Mouse (Mus musculus): Measurements from ENCODE around the gene Crb2. TPM values are rescaled to one million over a fixed set of nuclear protein-coding genes. Genes with fewer than 3 reads are reported as not detected.

Gene Crb2
- polyA plus RNA-seq, 1 experiment from 2014 or later, result not detected

DNA sequence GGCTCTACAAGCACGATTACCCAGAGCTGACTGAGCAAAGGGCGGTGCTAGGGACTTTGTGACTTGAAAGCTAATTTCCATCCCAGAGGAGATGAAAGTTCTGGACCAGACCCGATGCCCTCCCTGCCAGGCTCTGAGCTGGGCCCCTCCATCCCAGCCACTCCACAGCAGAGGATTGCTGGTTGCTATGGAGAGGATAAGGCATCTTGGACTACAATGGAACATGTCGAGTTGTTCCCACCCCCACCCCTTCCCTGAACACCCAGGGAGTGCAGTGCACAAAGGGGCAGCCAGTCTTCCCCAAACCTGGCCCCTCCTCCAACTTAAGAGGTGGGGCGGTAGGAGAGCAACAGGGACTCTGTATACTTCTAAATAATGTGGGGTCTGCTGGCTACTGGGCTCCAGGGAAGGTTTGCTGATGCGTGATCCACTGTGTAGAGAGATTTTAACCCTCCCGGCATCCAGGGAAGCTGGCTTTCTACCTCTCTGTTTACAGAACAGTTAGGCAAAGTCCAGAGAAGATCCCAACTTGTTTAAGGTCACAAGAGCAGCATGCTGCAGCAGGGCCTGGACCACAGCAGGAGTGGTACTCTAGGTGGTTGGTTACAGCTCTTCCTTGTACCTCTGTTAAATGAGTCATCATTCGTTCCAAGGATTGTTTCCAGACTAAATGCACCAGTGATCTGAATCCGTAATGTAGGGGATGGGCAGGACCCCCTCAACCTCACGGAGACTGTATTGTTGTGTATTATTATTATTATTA lies 2.1 kb downstream of the Crb2 start:
- Histone ChIP-seq H3K79me2 (ENCODE audit: inconsistent target) (no peaks in the 10 kb centered on the region), H3K27ac (no peak overlapping the region), H3K36me3 (ENCODE audit: inconsistent target) (no peaks in the 10 kb centered on the region), H3K4me3 (ENCODE audit: inconsistent target) (no peak overlapping the region)
- WGBS (ENCODE audit: missing documents), result 83% methylated on average over 10 of the region's 10 CpGs

DNA sequence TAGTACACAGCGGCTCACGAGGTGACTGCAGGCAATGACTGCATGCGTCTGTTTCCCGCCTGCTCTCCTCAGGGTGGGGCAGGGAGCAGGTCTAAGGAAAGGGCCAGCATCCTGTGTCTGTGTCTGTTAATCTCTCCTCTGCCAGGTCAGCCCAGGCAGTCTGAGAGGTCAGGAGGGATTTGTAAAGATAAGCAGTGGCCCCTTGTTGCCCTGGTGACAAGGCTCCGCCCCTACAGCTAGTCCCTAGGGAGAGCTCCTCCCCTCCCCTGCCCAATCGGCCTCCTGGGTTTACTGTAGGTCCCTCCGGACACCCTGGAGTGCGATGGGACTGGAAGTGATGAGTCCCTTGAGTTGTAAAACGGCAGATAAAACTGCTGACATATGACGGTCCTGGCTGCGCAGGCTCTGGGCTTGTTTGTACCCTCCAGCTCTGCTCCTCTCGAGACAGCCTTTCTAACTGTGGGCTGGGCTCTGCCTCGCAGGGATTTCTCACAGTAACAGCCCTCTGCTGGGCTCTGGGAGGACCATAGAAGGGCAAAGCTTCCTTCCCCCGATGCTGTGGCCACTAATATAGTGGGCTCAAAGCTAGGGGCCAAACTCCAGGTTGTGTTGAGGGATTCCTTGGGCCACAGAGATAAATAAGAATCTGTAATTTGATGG lies 4.4 kb downstream of the Crb2 start:
- no peak overlapping the region for H3K27ac ChIP-seq
- H3K36me3 ChIP-seq (ENCODE audit: inconsistent target), result no peaks in the 10 kb centered on the region
- WGBS (ENCODE audit: missing documents), result 5% methylated on average over 14 of the region's 14 CpGs
- H3K79me2 ChIP-seq (ENCODE audit: inconsistent target), result no peaks in the 10 kb centered on the region
- no peak overlapping the region for H3K4me3 ChIP-seq (ENCODE audit: inconsistent target)

DNA sequence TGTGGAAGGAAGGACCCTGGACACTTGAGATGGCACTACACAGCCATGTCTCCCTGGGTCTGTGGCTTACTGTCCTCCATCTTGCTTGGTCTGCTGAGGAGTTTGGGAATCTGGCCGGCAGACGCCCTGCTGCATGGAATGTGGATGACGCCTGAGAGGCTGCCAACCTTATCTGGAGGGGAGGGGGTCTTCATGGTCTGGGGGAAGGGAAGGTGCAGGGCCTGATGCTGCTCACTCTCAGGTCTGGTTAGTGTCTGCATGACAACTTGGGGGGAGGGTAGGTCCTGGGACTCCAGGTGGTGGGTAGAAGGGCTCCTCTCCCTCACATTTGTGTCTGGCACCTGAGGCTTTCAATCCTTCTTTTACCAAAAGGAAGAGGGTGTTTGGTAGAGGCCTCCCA lies 5.4 kb downstream of the Crb2 start:
- Histone ChIP-seq H3K27ac (no peak overlapping the region), H3K36me3 (ENCODE audit: inconsistent target) (no peaks in the 10 kb centered on the region), H3K4me3 (ENCODE audit: inconsistent target) (no peak overlapping the region), H3K79me2 (ENCODE audit: inconsistent target) (no peaks in the 10 kb centered on the region)
- WGBS (ENCODE audit: missing documents), result 97% methylated on average over 3 of the region's 3 CpGs

DNA sequence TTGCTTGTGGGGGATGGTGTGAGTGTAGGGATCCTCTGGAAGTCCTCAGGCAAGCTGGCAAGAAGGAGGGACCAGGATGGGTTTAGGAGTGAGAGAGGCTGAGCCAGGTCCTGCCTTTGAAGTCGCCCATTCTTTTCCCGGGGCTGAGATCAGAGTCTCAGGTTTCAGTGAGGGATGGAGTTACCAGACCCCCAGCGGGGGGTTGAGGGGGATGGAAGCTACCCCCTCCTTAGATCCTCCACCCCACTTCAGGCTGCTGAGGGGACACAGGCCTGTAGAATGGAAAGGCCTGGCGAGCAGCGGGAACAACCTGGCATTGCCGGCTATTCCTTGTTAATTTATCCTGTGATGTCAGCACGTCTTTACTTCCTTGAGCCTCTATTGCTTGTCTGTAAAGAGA lies 6.0 kb downstream of the Crb2 start:
- H3K4me3 ChIP-seq (ENCODE audit: inconsistent target), result no peak overlapping the region
- H3K36me3 ChIP-seq (ENCODE audit: inconsistent target), result no peaks in the 10 kb centered on the region
- H3K27ac ChIP-seq, result no peak overlapping the region
- no peaks in the 10 kb centered on the region for H3K79me2 ChIP-seq (ENCODE audit: inconsistent target)
- 92% methylated on average over 6 of the region's 7 CpGs for WGBS (ENCODE audit: missing documents)

DNA sequence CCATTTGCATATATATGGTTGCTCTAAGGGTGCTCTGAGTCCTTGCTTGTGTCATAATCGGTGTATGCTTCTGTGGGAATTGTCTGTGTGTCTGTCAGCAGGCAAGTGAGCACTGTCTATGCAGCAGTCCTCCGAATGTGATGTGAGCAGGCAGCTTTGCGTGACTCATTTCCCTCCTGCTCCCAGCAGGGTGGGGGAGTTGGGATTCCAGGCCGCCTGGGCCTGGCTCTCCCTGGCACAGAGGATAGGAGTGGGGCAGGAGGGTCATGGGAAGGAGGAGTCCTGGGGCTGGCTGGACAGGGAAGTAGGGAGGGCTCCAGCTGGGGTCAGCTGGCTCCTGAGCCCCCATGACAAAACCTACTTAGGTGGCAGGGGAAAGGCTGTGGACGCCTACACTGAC lies 8.4 kb downstream of the Crb2 start:
- WGBS (ENCODE audit: missing documents), result 73% methylated on average over 5 of the region's 5 CpGs
- no peaks in the 10 kb centered on the region for H3K36me3 ChIP-seq (ENCODE audit: inconsistent target)
- H3K79me2 ChIP-seq (ENCODE audit: inconsistent target), result no peaks in the 10 kb centered on the region
- H3K4me3 ChIP-seq (ENCODE audit: inconsistent target), result no peak overlapping the region
- no peak overlapping the region for H3K27ac ChIP-seq

- 18% methylated on average over 52 of the region's 52 CpGs for WGBS (ENCODE audit: missing documents)
- H3K79me2 ChIP-seq (ENCODE audit: inconsistent target), result no peaks in the 10 kb centered on the region
- no peaks in the 10 kb centered on the region for H3K36me3 ChIP-seq (ENCODE audit: inconsistent target)
- H3K27ac ChIP-seq, result no peak overlapping the region
- H3K4me3 ChIP-seq (ENCODE audit: inconsistent target), result no peak overlapping the region
Measured at GRCm38 (mm10) chr2:37786461-37786860, 10.4 kb downstream of the Crb2 start.

DNA sequence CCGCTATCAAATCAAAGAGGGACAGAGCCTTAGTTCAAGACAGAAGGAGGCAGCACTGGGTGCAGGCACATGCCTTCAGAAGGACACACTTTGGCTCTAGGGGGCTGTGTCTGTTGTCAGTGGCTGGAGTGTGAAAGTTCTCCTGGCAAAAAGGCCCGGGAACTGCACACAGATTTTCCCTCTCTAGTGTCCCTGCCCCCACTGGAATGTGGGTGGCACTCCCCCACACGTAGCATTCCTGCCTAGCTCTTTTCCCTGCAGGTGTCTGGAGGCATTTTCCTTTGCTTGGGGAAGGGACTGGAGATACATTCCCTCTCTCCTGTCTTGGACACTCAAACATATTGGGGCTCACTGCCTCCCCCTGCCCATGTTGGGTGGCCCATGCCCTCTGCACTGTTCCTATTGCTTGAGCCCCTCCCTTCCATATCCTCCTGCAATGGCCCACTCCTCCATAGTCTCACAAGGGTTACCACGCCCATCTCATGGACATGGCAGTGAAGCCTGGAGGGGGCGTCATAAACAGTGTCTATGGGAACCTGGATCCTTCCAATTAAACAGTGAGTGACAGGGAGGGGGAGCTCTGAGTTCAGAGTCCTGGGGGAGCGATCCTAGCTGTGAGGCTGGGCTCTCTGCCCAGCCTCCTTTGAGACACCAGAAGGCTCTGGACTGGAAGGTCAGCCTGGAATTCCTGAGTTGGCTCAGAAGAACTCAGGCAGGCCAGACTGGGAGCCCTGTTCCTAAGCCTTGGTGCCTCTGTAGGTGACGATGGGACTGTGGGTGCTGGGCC lies 12.3 kb downstream of the Crb2 start:
- H3K4me3 ChIP-seq (ENCODE audit: inconsistent target), result no peak overlapping the region
- no peak overlapping the region for H3K27ac ChIP-seq
- WGBS (ENCODE audit: missing documents), result 93% methylated on average over 7 of the region's 7 CpGs
- no peaks in the 10 kb centered on the region for H3K79me2 ChIP-seq (ENCODE audit: inconsistent target)
- no peaks in the 10 kb centered on the region for H3K36me3 ChIP-seq (ENCODE audit: inconsistent target)

GRCm38 (mm10) chr2:37789029-37789428 lies 13.0 kb downstream of the Crb2 start:
- Histone ChIP-seq H3K79me2 (ENCODE audit: inconsistent target) (no peaks in the 10 kb centered on the region), H3K36me3 (ENCODE audit: inconsistent target) (no peaks in the 10 kb centered on the region), H3K27ac (no peak overlapping the region), H3K4me3 (ENCODE audit: inconsistent target) (no peak overlapping the region)
- WGBS (ENCODE audit: missing documents), result 83% methylated on average over 5 of the region's 5 CpGs

DNA sequence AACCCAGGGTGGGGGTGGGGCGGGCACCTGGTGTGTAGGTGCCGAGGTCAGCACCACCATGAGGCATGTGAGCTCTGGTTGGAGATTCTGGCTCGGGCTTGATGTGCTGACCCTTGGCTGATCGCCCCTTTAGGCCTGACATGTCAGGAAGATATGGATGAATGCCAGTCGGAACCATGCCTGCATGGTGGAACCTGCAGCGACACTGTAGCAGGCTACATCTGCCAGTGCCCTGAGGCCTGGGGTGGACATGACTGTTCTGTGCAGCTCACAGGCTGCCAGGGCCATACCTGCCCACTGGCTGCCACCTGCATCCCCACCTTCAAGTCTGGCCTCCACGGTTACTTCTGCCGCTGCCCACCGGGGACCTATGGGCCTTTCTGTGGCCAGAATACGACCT lies 13.9 kb downstream of the Crb2 start:
- H3K27ac ChIP-seq, result no peak overlapping the region
- H3K36me3 ChIP-seq (ENCODE audit: inconsistent target), result no peaks in the 10 kb centered on the region
- H3K4me3 ChIP-seq (ENCODE audit: inconsistent target), result no peak overlapping the region
- no peaks in the 10 kb centered on the region for H3K79me2 ChIP-seq (ENCODE audit: inconsistent target)
- WGBS (ENCODE audit: missing documents), result 97% methylated on average over 10 of the region's 10 CpGs

GRCm38 (mm10) chr2:37790738-37791137 lies 14.7 kb downstream of the Crb2 start:
- H3K79me2 ChIP-seq (ENCODE audit: inconsistent target), result no peaks in the 10 kb centered on the region
- H3K36me3 ChIP-seq (ENCODE audit: inconsistent target), result no peaks in the 10 kb centered on the region
- H3K4me3 ChIP-seq (ENCODE audit: inconsistent target), result no peak overlapping the region
- H3K27ac ChIP-seq, result no peak overlapping the region
- 94% methylated on average over 14 of the region's 14 CpGs for WGBS (ENCODE audit: missing documents)

- Histone ChIP-seq H3K4me3 (ENCODE audit: inconsistent target) (no peak overlapping the region), H3K27ac (no peak overlapping the region), H3K36me3 (ENCODE audit: inconsistent target) (no peaks in the 10 kb centered on the region), H3K79me2 (ENCODE audit: inconsistent target) (no peaks in the 10 kb centered on the region)
- 90% methylated on average over 4 of the region's 4 CpGs for WGBS (ENCODE audit: missing documents)
Measured at GRCm38 (mm10) chr2:37791340-37791739, 15.3 kb downstream of the Crb2 start.

DNA sequence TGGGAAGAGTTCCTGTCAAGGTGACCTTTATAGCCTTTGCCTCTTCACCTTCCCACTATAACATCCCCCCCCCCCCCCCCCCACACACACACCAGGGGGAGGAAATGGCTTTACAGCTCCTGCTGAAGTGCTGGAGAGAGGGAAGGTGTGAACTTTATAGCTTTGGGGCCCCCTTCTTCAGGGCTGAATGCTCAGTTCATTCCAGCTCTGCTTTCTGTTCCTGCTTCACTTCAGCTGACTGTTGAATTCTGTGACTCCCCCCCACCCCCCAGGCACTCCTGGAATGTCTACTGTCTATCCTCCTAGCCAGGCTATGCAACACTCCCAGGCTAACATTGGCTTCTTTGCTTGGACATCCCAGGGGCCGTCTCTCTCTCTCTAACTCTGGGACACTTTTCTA lies 20.0 kb downstream of the Crb2 start:
- WGBS (ENCODE audit: missing documents), result 61% methylated on average over 1 of the region's 1 CpGs

GRCm38 (mm10) chr2:37797046-37797445 lies 21.0 kb downstream of the Crb2 start:
- Histone ChIP-seq H3K4me3 (ENCODE audit: inconsistent target) (no peak overlapping the region), H3K79me2 (ENCODE audit: inconsistent target) (no peaks in the 10 kb centered on the region), H3K27ac (no peak overlapping the region), H3K36me3 (ENCODE audit: inconsistent target) (peaks cover 27% of the 10 kb centered on the region)
- 94% methylated on average over 4 of the region's 4 CpGs for WGBS (ENCODE audit: missing documents)

More for the DNA sequence above, 20.0 kb downstream of the Crb2 start:
- H3K27ac ChIP-seq, result no peak overlapping the region
- H3K79me2 ChIP-seq (ENCODE audit: inconsistent target), result no peaks in the 10 kb centered on the region
- H3K4me3 ChIP-seq (ENCODE audit: inconsistent target), result no peak overlapping the region
- peaks cover 17% of the 10 kb centered on the region; the same call in 1 of the 2 replicates for H3K36me3 ChIP-seq (ENCODE audit: inconsistent target)

DNA sequence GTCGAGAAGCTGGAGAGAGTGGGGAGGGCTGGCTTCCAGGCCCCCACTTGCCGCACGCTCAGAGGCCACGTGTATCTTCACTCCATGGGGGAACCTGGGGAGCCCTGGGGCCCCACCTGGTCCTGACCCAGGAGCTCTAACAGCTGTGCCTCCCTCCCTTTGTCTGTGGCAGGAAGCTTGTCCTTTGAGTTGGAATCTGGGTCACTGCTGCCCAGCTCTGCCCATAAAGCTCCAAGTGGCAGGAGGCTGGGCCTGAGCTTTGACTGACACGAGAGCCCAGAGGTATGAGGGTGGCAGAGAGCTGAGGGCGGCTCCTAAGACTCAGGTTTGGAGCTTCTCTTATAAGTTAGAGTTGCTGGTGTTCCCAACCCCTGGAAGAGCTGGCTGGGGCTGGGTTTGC lies 23.1 kb downstream of the Crb2 start:
- 89% methylated on average over 6 of the region's 6 CpGs for WGBS (ENCODE audit: missing documents)
- Histone ChIP-seq H3K36me3 (ENCODE audit: inconsistent target) (peaks cover 38% of the 10 kb centered on the region), H3K27ac (no peak overlapping the region), H3K4me3 (ENCODE audit: inconsistent target) (no peak overlapping the region), H3K79me2 (ENCODE audit: inconsistent target) (no peaks in the 10 kb centered on the region)

- Histone ChIP-seq H3K27ac (no peak overlapping the region), H3K79me2 (ENCODE audit: inconsistent target) (no peaks in the 10 kb centered on the region)
- 96% methylated on average over 4 of the region's 4 CpGs for WGBS (ENCODE audit: missing documents)
Measured at GRCm38 (mm10) chr2:37801687-37802086, 25.6 kb downstream of the Crb2 start.

More at GRCm38 (mm10) chr2:37801687-37802086, 25.6 kb downstream of the Crb2 start:
- no peak overlapping the region for H3K4me3 ChIP-seq (ENCODE audit: inconsistent target)
- H3K36me3 ChIP-seq (ENCODE audit: inconsistent target), result peaks cover 58% of the 10 kb centered on the region

Data from macrophage (primary cell).